Mouse (Mus musculus): ENCODE results near the gene Trim2. TPM values are rescaled to one million over a fixed set of nuclear protein-coding genes. Genes with fewer than 3 reads are reported as not detected.

Trim2 gene
- total and polyA plus RNA-seq, 3 experiments: 2.4 to 3.3 (median 2.5) TPM

DNA sequence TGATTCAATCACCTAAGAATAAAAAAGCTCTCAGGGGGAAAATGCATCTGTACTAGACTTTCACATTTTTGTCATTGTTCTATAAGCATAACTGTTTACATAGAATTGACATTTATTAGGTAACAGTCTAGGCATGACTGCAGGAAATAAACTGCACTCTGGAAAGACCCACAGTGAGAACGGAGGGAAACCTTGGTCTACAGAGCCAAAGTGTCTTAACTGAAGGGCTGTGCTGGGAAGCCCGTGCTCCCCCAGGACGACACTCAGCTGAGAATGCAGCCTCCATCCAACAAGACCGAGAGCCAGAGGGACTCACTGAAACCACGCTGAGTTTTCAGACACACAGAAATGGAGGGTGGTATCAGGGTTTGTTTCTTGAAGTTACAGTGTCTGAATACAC, 175.9 kb downstream of the Trim2 start:
- H3K27me3 ChIP-seq (replicated peaks): no peaks in the 10 kb centered on the region
- no peak overlapping the region for H3K9ac ChIP-seq (ENCODE audit: insufficient read depth, low read depth)
- no peak overlapping the region for H3K4me2 ChIP-seq (ENCODE audit: insufficient read depth, low read depth, poor library complexity, severe bottlenecking)

DNA sequence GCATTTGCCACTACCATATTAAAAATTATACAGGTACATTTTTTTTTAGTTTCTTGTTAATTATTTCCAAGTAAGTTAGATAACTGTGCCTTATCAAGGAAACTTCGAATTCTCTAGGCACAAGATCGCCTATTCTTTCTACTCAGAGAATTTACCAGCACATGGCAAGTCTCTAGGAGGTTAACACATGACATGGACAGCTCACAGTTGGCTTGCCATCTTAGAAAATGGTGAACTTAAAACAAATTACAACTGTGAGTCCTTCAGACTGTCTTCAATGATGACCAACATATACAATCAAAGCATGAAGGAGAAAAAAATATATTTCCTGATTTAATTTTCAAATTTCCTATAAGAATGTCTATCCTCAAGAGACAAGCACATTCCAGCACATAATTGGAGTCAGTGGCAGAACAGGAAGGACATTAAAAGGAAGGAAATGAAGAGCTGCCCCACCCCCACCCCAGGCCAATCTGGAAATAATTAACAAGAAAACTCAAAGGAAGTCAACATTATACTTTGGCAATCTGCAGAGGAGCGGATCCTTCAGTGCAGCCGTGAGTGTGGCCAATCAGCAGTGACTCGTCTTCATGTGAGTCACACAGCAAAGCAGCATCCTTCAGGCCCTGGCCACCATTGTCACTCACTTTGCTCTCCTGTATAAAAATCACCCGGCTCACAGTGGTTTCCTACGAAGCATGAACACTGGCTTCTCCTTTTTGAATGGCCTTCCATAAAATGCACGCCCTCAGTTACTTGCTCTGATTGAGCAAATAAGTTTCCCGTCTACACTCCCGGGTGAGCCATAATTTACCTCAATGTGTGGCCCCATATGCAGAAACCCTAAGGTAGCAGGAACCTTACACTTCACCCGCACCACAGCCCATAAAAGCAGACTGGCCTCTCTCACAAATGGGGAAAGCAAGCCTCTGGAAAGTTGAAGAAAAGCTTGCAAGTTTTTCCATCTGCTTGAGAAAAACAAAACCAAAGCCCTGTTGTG, 177.5 kb downstream of the Trim2 start:
- Histone ChIP-seq H3K79me2 (replicated peaks; ENCODE audit: control insufficient read depth, extremely low read depth, insufficient read depth, poor library complexity, severe bottlenecking) (no peaks in the 10 kb centered on the region), H3K4me2 (ENCODE audit: insufficient read depth, low read depth, poor library complexity, severe bottlenecking) (no peak overlapping the region), H3K9me3 (replicated peaks; ENCODE audit: low read length) (no peaks in the 10 kb centered on the region), H3K4me1 (ENCODE audit: control insufficient read depth in 1 of 2, insufficient read depth in 2 of 2) (peaks cover 8 to 26% of the 10 kb centered on the region in 2 experiments; a peak in 3 of 4 replicates), H3K36me3 (replicated peaks in 1 of 2; ENCODE audit: control insufficient read depth in 1 of 2, insufficient read depth in 1 of 2, low read length in 1 of 2) (peaks cover 3 to 29% of the 10 kb centered on the region in 2 experiments), H3K9ac (ENCODE audit: insufficient read depth, low read depth) (no peak overlapping the region), H3K27me3 (replicated peaks) (no peaks in the 10 kb centered on the region), H3K4me3 (replicated peaks in 1 of 3; ENCODE audit: low read depth in 2 of 3, low read length in 2 of 3, poor library complexity in 1 of 3) (no peak overlapping the region), H3K27ac (ENCODE audit: insufficient read depth, low read depth) (no peak overlapping the region)
- DNase-seq (ENCODE audit: extremely low read depth): no peak
- dilution Hi-C loops (cut with MboI; ENCODE audit: extremely low pct_ligation_motif_present, extremely low pct_unique_long_range_greater_than_20kb, low sequenced_read_pairs) (no loop called here), in situ Hi-C loops (cut with MboI; ENCODE audit: low pct_ligation_motif_present, low pct_unique_long_range_greater_than_20kb, low sequenced_read_pairs) (no loop called here)
- TF ChIP-seq IRF4 (IDR thresholded peaks at IDR 0.05; ENCODE audit: low read depth, low read length) (no peak), KAT2A (IDR thresholded peaks at IDR 0.05; ENCODE audit: insufficient replicate concordance, low read length) (no peak), BHLHE40 (IDR thresholded peaks at IDR 0.05; ENCODE audit: low read depth, low read length) (no peak), ZKSCAN1 (IDR thresholded peaks at IDR 0.05; ENCODE audit: borderline replicate concordance, low read depth, low read length) (no peak), MYC (IDR thresholded peaks at IDR 0.05; ENCODE audit: low read depth, low read length) (no peak), SMC3 (IDR thresholded peaks at IDR 0.05; ENCODE audit: low read depth, low read length) (no peak)

More for the DNA sequence above, 175.9 kb downstream of the Trim2 start:
- no peak for DNase-seq (ENCODE audit: extremely low read depth)
- Histone ChIP-seq H3K27ac (ENCODE audit: insufficient read depth, low read depth) (no peak overlapping the region), H3K9me3 (replicated peaks; ENCODE audit: low read length) (no peaks in the 10 kb centered on the region), H3K79me2 (replicated peaks; ENCODE audit: control insufficient read depth, extremely low read depth, insufficient read depth, poor library complexity, severe bottlenecking) (no peaks in the 10 kb centered on the region), H3K4me3 (replicated peaks in 1 of 3; ENCODE audit: low read depth in 2 of 3, low read length in 2 of 3, poor library complexity in 1 of 3) (no peak overlapping the region), H3K36me3 (replicated peaks in 1 of 2; ENCODE audit: control insufficient read depth in 1 of 2, insufficient read depth in 1 of 2, low read length in 1 of 2) (peaks cover 3 to 38% of the 10 kb centered on the region in 2 experiments), H3K4me1 (ENCODE audit: control insufficient read depth in 1 of 2, insufficient read depth in 2 of 2) (peaks cover 6 to 30% of the 10 kb centered on the region in 2 experiments; a peak in 3 of 4 replicates)
- in situ Hi-C loops (cut with MboI; ENCODE audit: low pct_ligation_motif_present, low pct_unique_long_range_greater_than_20kb, low sequenced_read_pairs) (no loop called here), dilution Hi-C loops (cut with MboI; ENCODE audit: extremely low pct_ligation_motif_present, extremely low pct_unique_long_range_greater_than_20kb, low sequenced_read_pairs) (no loop called here)
- TF ChIP-seq ZKSCAN1 (IDR thresholded peaks at IDR 0.05; ENCODE audit: borderline replicate concordance, low read depth, low read length): no peak
- no peak for TF ChIP-seq TBP (conservative IDR thresholded peaks at IDR 0.05; ENCODE audit: low read depth, low read length)
- no peak for TF ChIP-seq SIN3A (IDR thresholded peaks at IDR 0.05; ENCODE audit: low read length)
- TF ChIP-seq ETS1 (conservative IDR thresholded peaks at IDR 0.05; ENCODE audit: low read depth, low read length): no peak
- no peak for TF ChIP-seq MYC (IDR thresholded peaks at IDR 0.05; ENCODE audit: low read depth, low read length)
- no peak for TF ChIP-seq KAT2A (IDR thresholded peaks at IDR 0.05; ENCODE audit: insufficient replicate concordance, low read length)

DNA sequence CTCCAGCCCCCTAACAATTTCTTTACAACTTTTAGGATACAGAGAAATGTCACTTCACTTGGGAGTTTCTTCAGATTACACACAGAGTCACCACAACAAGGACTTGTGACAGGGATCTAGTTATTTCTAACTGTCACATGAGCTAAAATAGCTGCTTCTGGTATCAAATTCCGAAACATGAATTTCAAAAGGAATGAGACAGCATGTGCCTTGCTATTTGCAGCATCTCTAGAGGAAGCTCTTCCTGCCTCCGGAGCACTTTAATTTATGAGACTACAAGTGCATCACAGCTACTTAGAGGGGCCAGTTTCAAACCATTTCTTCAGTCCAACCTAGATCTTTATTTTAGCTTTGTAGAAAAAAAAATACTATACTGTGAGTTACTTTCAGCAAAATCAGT, 179.2 kb downstream of the Trim2 start:
- Histone ChIP-seq H3K79me2 (replicated peaks; ENCODE audit: control insufficient read depth, extremely low read depth, insufficient read depth, poor library complexity, severe bottlenecking) (no peaks in the 10 kb centered on the region), H3K27ac (ENCODE audit: insufficient read depth, low read depth) (no peak overlapping the region), H3K9ac (ENCODE audit: insufficient read depth, low read depth) (no peak overlapping the region), H3K4me1 (ENCODE audit: control insufficient read depth in 1 of 2, insufficient read depth in 2 of 2) (peaks cover 8 to 26% of the 10 kb centered on the region in 2 experiments; a peak in 3 of 4 replicates), H3K4me2 (ENCODE audit: insufficient read depth, low read depth, poor library complexity, severe bottlenecking) (no peak overlapping the region), H3K36me3 (replicated peaks in 1 of 2; ENCODE audit: control insufficient read depth in 1 of 2, insufficient read depth in 1 of 2, low read length in 1 of 2) (peaks cover 0 to 14% of the 10 kb centered on the region in 2 experiments), H3K27me3 (replicated peaks) (no peaks in the 10 kb centered on the region), H3K9me3 (replicated peaks; ENCODE audit: low read length) (no peaks in the 10 kb centered on the region), H3K4me3 (replicated peaks in 1 of 3; ENCODE audit: low read depth in 2 of 3, low read length in 2 of 3, poor library complexity in 1 of 3) (no peak overlapping the region)
- DNase-seq (ENCODE audit: extremely low read depth): no peak
- in situ Hi-C loops (cut with MboI; ENCODE audit: low pct_ligation_motif_present, low pct_unique_long_range_greater_than_20kb, low sequenced_read_pairs): no loop called here
- dilution Hi-C loops (cut with MboI; ENCODE audit: extremely low pct_ligation_motif_present, extremely low pct_unique_long_range_greater_than_20kb, low sequenced_read_pairs): no loop called here
- TF ChIP-seq POLR2AphosphoS2 (IDR thresholded peaks at IDR 0.05; ENCODE audit: low read depth, low read length): no peak
- TF ChIP-seq E2F4 (IDR thresholded peaks at IDR 0.05; ENCODE audit: insufficient replicate concordance, low read depth, low read length): no peak
- TF ChIP-seq CTCF (conservative IDR thresholded peaks at IDR 0.05 in 1 of 2, IDR thresholded peaks at IDR 0.05 in 1 of 2; ENCODE audit: low read depth in 2 of 2, low read length in 2 of 2): no peak
- no peak for TF ChIP-seq RCOR1 (conservative IDR thresholded peaks at IDR 0.05; ENCODE audit: low read depth, low read length)
- TF ChIP-seq CHD2 (IDR thresholded peaks at IDR 0.05; ENCODE audit: low read length): no peak

Data from CH12.LX (cell line).